Mouse (Mus musculus) kidney, embryonic 16.5 days (tissue): Measurements from ENCODE around the gene Nlrc3. TPM values are rescaled to one million over a fixed set of nuclear protein-coding genes. Genes with fewer than 3 reads are reported as not detected.

Source experiments
- ATAC-seq: fragments of 200-750 bp; cut with Nextera tagmentation; 2 replicates; pipeline ENCODE4 v1.8.0; 2017; ENCODE audit warnings: moderate TSS enrichment; ENCODE audit not compliant: low FRiP score, low TSS enrichment
- H3K27ac ChIP-seq: fragments of 300-500 bp; sonication (generic); 2 replicates; pipeline ENCODE4 v1.5.1; 2014; ENCODE audit warnings: low read length
- H3K27me3 ChIP-seq: fragments of 300-500 bp; sonication (generic); 2 replicates; pipeline ENCODE4 v1.6.1; 2014; ENCODE audit warnings: low read length, control low read depth, mixed read lengths; ENCODE audit not compliant: insufficient read depth
- H3K36me3 ChIP-seq: fragments of 300-500 bp; sonication (generic); 2 replicates; pipeline ENCODE4 v1.6.1; 2014; ENCODE audit warnings: low read length, control low read depth, mixed read lengths; ENCODE audit not compliant: insufficient read depth
- H3K4me1 ChIP-seq: fragments of 300-500 bp; sonication (generic); 2 replicates; pipeline ENCODE4 v1.6.1; 2014; ENCODE audit warnings: low read length, control low read depth, mixed read lengths; ENCODE audit not compliant: insufficient read depth
- H3K4me2 ChIP-seq: fragments of 300-500 bp; sonication (generic); replicated peaks from 2 replicates; pipeline ENCODE4 v1.6.1; 2014; ENCODE audit warnings: low read depth, low read length
- H3K4me3 ChIP-seq: fragments of 300-500 bp; sonication (generic); 2 replicates; pipeline ENCODE4 v1.5.1; 2014; ENCODE audit warnings: mild to moderate bottlenecking, low read length
- H3K9ac ChIP-seq: fragments of 300-500 bp; sonication (generic); replicated peaks from 2 replicates; pipeline ENCODE4 v1.6.1; 2014; ENCODE audit warnings: low read length
- H3K9me3 ChIP-seq: fragments of 300-500 bp; sonication (generic); 2 replicates; pipeline ENCODE4 v1.6.1; 2016; ENCODE audit warnings: low read length, control low read depth
- WGBS: fragments of 180-500 bp; shearing (Covaris S2); extraction: QIAGEN DNeasy Blood & Tissue Kit; methylation state at CpG from one replicate; pipeline ENCODE4 v1.1.7; 2014; 5-methylcytosine and 5-hydroxymethylcytosine counted together
- microRNA-seq: library from miRNA; unstranded; fragments of <30 nt; microRNA quantifications from one replicate; pipeline ENCODE4, GENCODE M21; 2016
- polyA plus RNA-seq: library from polyadenylated mRNA; unstranded; fragments of >200 nt; fragmentation: Nextera tagmentation; extraction: Ambion mirVana; gene quantifications from 2 replicates; pipeline ENCODE4 v1.2.1, GENCODE M21; 2015

Nlrc3 gene
- polyA plus RNA-seq, 1 experiment from 2014 or later, result 2.9 TPM

GRCm38 (mm10) chr16:3907471-3907870 is 69.0 kb downstream of the Nlrc3 start:
- Histone ChIP-seq H3K27ac (no peak overlapping the region), H3K27me3 (no peaks in the 10 kb centered on the region), H3K36me3 (peaks cover 40% of the 10 kb centered on the region), H3K9me3 (no peaks in the 10 kb centered on the region), H3K9ac (no peak overlapping the region), H3K4me2 (no peak overlapping the region), H3K4me1 (peaks cover 6% of the 10 kb centered on the region), H3K4me3 (no peak overlapping the region)
- no peak for ATAC-seq
- WGBS, result 72% methylated on average over 2 of the region's 2 CpGs

GRCm38 (mm10) chr16:3896553-3896952 is 79.9 kb downstream of the Nlrc3 start:
- Histone ChIP-seq H3K36me3 (peaks cover 38% of the 10 kb centered on the region), H3K4me3 (no peak overlapping the region), H3K4me2 (no peak overlapping the region), H3K4me1 (0 out of 2 replicates have a peak, but pooled peaks cover 8% of the 10 kb centered on the region), H3K27me3 (no peaks in the 10 kb centered on the region), H3K9me3 (no peaks in the 10 kb centered on the region), H3K27ac (no peak overlapping the region), H3K9ac (no peak overlapping the region)
- no peak for ATAC-seq
- 97% methylated on average over 1 of the region's 1 CpGs for WGBS

GRCm38 (mm10) chr16:3896046-3896445 is 80.4 kb downstream of the Nlrc3 start:
- WGBS, result 78% methylated on average over 6 of the region's 6 CpGs
- no peak overlapping the region for H3K27ac ChIP-seq
- no peak for ATAC-seq

GRCm38 (mm10) chr16:3895173-3895792 is 81.1 kb downstream of the Nlrc3 start:
- Histone ChIP-seq H3K9me3 (no peaks in the 10 kb centered on the region), H3K27me3 (no peaks in the 10 kb centered on the region), H3K4me1 (0 out of 2 replicates have a peak, but pooled peaks cover 8% of the 10 kb centered on the region), H3K4me3 (no peak overlapping the region), H3K36me3 (peaks cover 25% of the 10 kb centered on the region), H3K4me2 (peak overlapping the region; percentile 14; the same call in 1 of the 2 replicates), H3K9ac (no peak overlapping the region), H3K27ac (peak overlapping the region; percentile 36)
- 66% methylated on average over 9 of the region's 9 CpGs for WGBS
- ATAC-seq, result peak; percentile 73; the same call in 1 of the 2 replicates

More at GRCm38 (mm10) chr16:3896046-3896445, 80.4 kb downstream of the Nlrc3 start:
- peaks cover 33% of the 10 kb centered on the region for H3K36me3 ChIP-seq
- H3K4me2 ChIP-seq, result no peak overlapping the region
- no peak overlapping the region for H3K4me3 ChIP-seq
- H3K9me3 ChIP-seq, result no peaks in the 10 kb centered on the region
- H3K9ac ChIP-seq, result no peak overlapping the region
- no peaks in the 10 kb centered on the region for H3K27me3 ChIP-seq
- H3K4me1 ChIP-seq, result 0 out of 2 replicates have a peak, but pooled peaks cover 8% of the 10 kb centered on the region

Small RNA genes within 50 kb of the gene (microRNA-seq; reads per million reads assigned to microRNA genes)
- gene Gm23493, result not detected

Other genes starting within 250 kb of the Nlrc3 start
- gene Zfp263, start 232.5 kb downstream of the Nlrc3 start, polyA plus RNA-seq, result 43.8 and 51.8 TPM in 2 replicates
- not detected in 2 replicates for gene Olfr15, start 145.8 kb downstream of the Nlrc3 start, polyA plus RNA-seq
- 1.2 and 1.3 TPM in 2 replicates for gene Zfp174, start 129.4 kb downstream of the Nlrc3 start, polyA plus RNA-seq
- 50.7 and 57.6 TPM in 2 replicates for gene Naa60, start 104.3 kb downstream of the Nlrc3 start, polyA plus RNA-seq
- gene Zfp597, start 92.1 kb downstream of the Nlrc3 start, polyA plus RNA-seq, result 5.7 and 6.7 TPM in 2 replicates
- gene Gm20695, start 92.0 kb downstream of the Nlrc3 start, polyA plus RNA-seq, result 1.1 and 1.3 TPM in 2 replicates
- gene 1700037C18Rik, start 67.9 kb downstream of the Nlrc3 start, polyA plus RNA-seq, result 7.9 and 10.9 TPM in 2 replicates
- gene Cluap1, start 67.8 kb downstream of the Nlrc3 start, polyA plus RNA-seq, result 24.5 and 26.5 TPM in 2 replicates
- 21.6 and 25.8 TPM in 2 replicates for gene Slx4, start 27.1 kb upstream of the Nlrc3 start, polyA plus RNA-seq
- gene Dnase1, start 60.3 kb upstream of the Nlrc3 start, polyA plus RNA-seq, result 6.5 and 7.8 TPM in 2 replicates
- gene Trap1, start 101.2 kb upstream of the Nlrc3 start, polyA plus RNA-seq, result 126 and 128 TPM in 2 replicates
- 31.2 and 35.3 TPM in 2 replicates for gene Crebbp, start 237.4 kb upstream of the Nlrc3 start, polyA plus RNA-seq